Mouse (Mus musculus) mature B cell (primary cell): ENCODE measurements at regions not wholly inside any gene's neighbourhood (a gene's known extent, or its start where the extent isn't known, plus 50 kb on each side); places are given as distances from the start of the nearest gene placed in this dataset.

Experiments used
- in situ Hi-C: fragments of 300-500 bp; cut with MboI; formaldehyde crosslinking; loops from 2 replicates; pipeline ENCODE4 v1.14.3; 2019

GRCm38 (mm10) chr1:73728377-73728776 is 395.9 kb downstream of the Tns1 start:
- in situ Hi-C loops, result no loop called here

- in situ Hi-C loops, result no loop called here
These were observed 396.5 kb downstream of the Tns1 start for GRCm38 (mm10) chr1:73727781-73728180.

- in situ Hi-C loops, result no loop called here
These were observed 397.6 kb downstream of the Tns1 start for GRCm38 (mm10) chr1:73726658-73727057.

GRCm38 (mm10) chr1:73725486-73725885 is 398.8 kb downstream of the Tns1 start:
- in situ Hi-C loops, result no loop called here

GRCm38 (mm10) chr1:73724551-73724950 is 399.7 kb downstream of the Tns1 start:
- in situ Hi-C loops, result no loop called here

GRCm38 (mm10) chr1:73721486-73722225 is 402.6 kb downstream of the Tns1 start:
- in situ Hi-C loops, result no loop called here

GRCm38 (mm10) chr1:73718421-73718820 is 405.8 kb downstream of the Tns1 start:
- in situ Hi-C loops, result no loop called here

GRCm38 (mm10) chr1:73717401-73717800 is 406.8 kb downstream of the Tns1 start:
- in situ Hi-C loops, result no loop called here

GRCm38 (mm10) chr1:73716901-73717300 is 407.3 kb downstream of the Tns1 start:
- in situ Hi-C loops, result no loop called here

GRCm38 (mm10) chr1:73715571-73715970 is 408.7 kb downstream of the Tns1 start:
- in situ Hi-C loops, result no loop called here

GRCm38 (mm10) chr1:73702428-73702842 is 421.8 kb downstream of the Tns1 start:
- in situ Hi-C loops, result no loop called here

GRCm38 (mm10) chr1:73693537-73693936 is 430.7 kb downstream of the Tns1 start:
- in situ Hi-C loops, result no loop called here

- in situ Hi-C loops, result no loop called here
These were observed 438.5 kb downstream of the Tns1 start for GRCm38 (mm10) chr1:73685734-73686133.

- in situ Hi-C loops, result no loop called here
These were observed 439.2 kb downstream of the Tns1 start for GRCm38 (mm10) chr1:73685066-73685465.

GRCm38 (mm10) chr1:73684166-73684565 is 440.1 kb downstream of the Tns1 start:
- in situ Hi-C loops, result no loop called here

- in situ Hi-C loops, result no loop called here
These were observed 440.9 kb downstream of the Tns1 start for GRCm38 (mm10) chr1:73683132-73683888.

GRCm38 (mm10) chr1:73681697-73682096 is 442.6 kb downstream of the Tns1 start:
- in situ Hi-C loops, result no loop called here

GRCm38 (mm10) chr1:73680829-73681228 is 443.4 kb downstream of the Tns1 start:
- in situ Hi-C loops, result no loop called here

GRCm38 (mm10) chr1:73673851-73674235 is 450.4 kb downstream of the Tns1 start:
- in situ Hi-C loops, result no loop called here

GRCm38 (mm10) chr1:73673191-73673850 is 450.9 kb downstream of the Tns1 start:
- in situ Hi-C loops, result no loop called here

- in situ Hi-C loops, result no loop called here
These were observed 452.0 kb downstream of the Tns1 start for GRCm38 (mm10) chr1:73672239-73672638.

- in situ Hi-C loops, result no loop called here
These were observed 455.6 kb downstream of the Tns1 start for GRCm38 (mm10) chr1:73668691-73669090.

- in situ Hi-C loops, result no loop called here
These were observed 460.7 kb downstream of the Tns1 start for GRCm38 (mm10) chr1:73663546-73663945.
